Mouse (Mus musculus): Measurements from ENCODE around the gene Ppfibp2.

The Ppfibp2 gene

GRCm38 (mm10) chr7:107618028-107618992, 23.3 kb downstream of the Ppfibp2 start:
- no peak for DNase-seq (ENCODE audit: low spot score)

- DNase-seq (ENCODE audit: low spot score): no peak
These were observed 24.2 kb downstream of the Ppfibp2 start for GRCm38 (mm10) chr7:107619225-107619624.

- no peak for DNase-seq (ENCODE audit: low spot score)
These were observed 25.1 kb downstream of the Ppfibp2 start for GRCm38 (mm10) chr7:107620137-107620536.

- no peak for DNase-seq (ENCODE audit: low spot score)
These were observed 29.4 kb downstream of the Ppfibp2 start for GRCm38 (mm10) chr7:107624432-107624831.

- no peak for DNase-seq (ENCODE audit: low spot score)
These were observed 30.1 kb downstream of the Ppfibp2 start, which contains the start of gene 5330417H12Rik for GRCm38 (mm10) chr7:107625061-107625460. Gene 5330417H12Rik, minus strand, starts transcription at chr7:107625161.

GRCm38 (mm10) chr7:107625781-107626180, 30.8 kb downstream of the Ppfibp2 start:
- DNase-seq (ENCODE audit: low spot score): no peak

GRCm38 (mm10) chr7:107628383-107628782, 33.4 kb downstream of the Ppfibp2 start:
- no peak for DNase-seq (ENCODE audit: low spot score)

- DNase-seq (ENCODE audit: low spot score): no peak
These were observed 38.2 kb downstream of the Ppfibp2 start for GRCm38 (mm10) chr7:107633201-107633600.

- DNase-seq (ENCODE audit: low spot score): no peak
These were observed 42.4 kb downstream of the Ppfibp2 start for GRCm38 (mm10) chr7:107637398-107637797.

- DNase-seq (ENCODE audit: low spot score): no peak
These were observed 43.0 kb downstream of the Ppfibp2 start for GRCm38 (mm10) chr7:107638026-107638425.

- DNase-seq (ENCODE audit: low spot score): no peak
These were observed 47.7 kb downstream of the Ppfibp2 start for GRCm38 (mm10) chr7:107642586-107643275.

- no peak for DNase-seq (ENCODE audit: low spot score)
These were observed 50.0 kb downstream of the Ppfibp2 start for GRCm38 (mm10) chr7:107644987-107645386.

- DNase-seq (ENCODE audit: low spot score): no peak
These were observed 54.1 kb downstream of the Ppfibp2 start for GRCm38 (mm10) chr7:107648937-107649688.

- peak; percentile 9 for DNase-seq (ENCODE audit: low spot score)
These were observed 55.0 kb downstream of the Ppfibp2 start for GRCm38 (mm10) chr7:107649990-107650389.

GRCm38 (mm10) chr7:107651821-107652220, 56.8 kb downstream of the Ppfibp2 start:
- peak; percentile 6 for DNase-seq (ENCODE audit: low spot score)

- DNase-seq (ENCODE audit: low spot score): no peak
These were observed 61.4 kb downstream of the Ppfibp2 start for GRCm38 (mm10) chr7:107656451-107656850.

GRCm38 (mm10) chr7:107659186-107659918, 64.3 kb downstream of the Ppfibp2 start:
- DNase-seq (ENCODE audit: low spot score): no peak

GRCm38 (mm10) chr7:107661189-107661842, 66.3 kb downstream of the Ppfibp2 start:
- DNase-seq (ENCODE audit: low spot score): peak; percentile 95

GRCm38 (mm10) chr7:107661843-107662281, 66.9 kb downstream of the Ppfibp2 start:
- DNase-seq (ENCODE audit: low spot score): peak; percentile 15

GRCm38 (mm10) chr7:107663621-107664020, 68.6 kb downstream of the Ppfibp2 start:
- DNase-seq (ENCODE audit: low spot score): no peak
